Mouse (Mus musculus) layer of hippocampus, adult 9-11 months (tissue): ENCODE results near the gene Tmem256.
A peak's percentile ranks its signal among the peaks of the same experiment; 100 is the strongest.

ENCODE experiments used
- DNase-seq: peaks from one replicate; pipeline ENCODE4 v3.0.0; 2022

The Tmem256 gene

DNA sequence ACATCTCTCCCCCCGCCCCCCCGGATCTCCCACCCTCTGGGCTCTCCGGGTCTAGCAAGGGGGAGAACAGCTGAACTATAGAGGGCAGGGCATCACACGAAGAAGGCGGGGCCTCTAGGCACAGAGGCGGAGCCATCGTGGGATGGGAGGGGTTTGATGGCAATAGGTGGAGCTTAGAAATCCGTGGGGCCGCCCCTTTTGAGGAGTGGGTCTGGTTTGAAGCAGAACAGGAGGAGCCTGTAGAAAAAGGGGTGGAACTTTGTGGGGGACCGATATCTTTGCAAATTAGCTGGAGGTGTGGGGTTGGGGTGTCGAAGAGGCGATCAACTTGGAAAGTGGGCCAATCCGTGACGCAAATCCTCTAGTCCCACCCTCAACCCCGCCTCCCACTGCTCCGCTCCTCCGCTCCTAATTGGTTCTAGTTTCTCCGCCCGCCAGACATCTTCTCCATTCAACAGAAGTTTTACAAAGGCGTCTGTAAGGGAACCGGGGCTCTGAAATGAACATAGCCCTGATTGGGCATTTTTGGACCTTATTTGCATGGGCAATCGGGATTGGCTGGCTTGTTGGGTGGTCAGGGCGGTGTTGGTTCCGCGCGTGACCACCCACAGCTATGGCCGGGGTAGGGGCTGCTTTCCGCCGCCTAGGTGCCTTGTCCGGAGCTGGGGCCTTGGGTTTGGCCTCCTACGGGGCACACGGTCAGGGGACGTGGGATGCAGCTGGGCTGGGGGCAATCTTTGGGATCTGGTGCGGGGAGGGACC is at the start of gene Tmem256:
Gene Tmem256 (plus strand): TSS at position 563 of the 762 bp plus-strand sequence.
- peak; percentile 99 for DNase-seq

DNA sequence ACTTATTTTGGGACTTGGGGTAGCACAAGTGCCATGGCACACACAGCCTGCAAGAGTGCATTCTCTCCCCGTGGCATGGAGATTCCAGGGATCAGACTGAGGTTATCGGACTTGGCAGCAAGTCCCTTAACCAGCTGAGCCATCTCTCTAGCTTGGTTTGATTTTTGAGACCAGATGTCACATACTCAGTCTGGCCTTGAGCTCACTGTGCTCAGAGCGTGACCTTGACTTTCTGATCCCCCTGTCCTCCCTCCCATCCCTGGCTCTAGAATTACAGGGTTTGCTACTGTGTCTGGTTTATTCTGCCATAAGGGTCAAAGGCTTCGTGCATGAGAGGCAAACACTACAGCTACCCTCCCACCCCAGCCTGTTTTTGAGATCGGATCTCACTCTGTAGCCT is 48.9 kb upstream of the Tmem256 start:
- DNase-seq = no peak

DNA sequence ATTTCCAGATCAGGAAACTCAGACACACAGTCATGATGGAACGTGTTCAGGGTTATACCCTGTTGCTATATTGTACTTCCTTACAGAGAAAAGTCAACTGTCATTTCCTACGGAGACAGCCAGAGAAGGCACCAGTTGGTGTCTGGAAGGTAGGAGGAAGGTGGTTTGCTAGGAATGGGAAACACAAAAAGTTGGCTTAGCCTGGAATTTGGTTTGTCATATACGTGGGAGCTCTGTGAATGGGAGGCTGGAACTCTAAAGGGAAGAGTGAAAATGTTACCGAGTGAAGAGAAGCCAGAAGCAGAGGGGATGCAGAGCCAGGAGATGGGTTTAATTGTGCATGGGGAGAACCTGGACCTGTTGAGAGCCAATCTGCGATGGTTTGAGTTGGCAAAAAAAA is 46.9 kb upstream of the Tmem256 start:
- no peak for DNase-seq

DNA sequence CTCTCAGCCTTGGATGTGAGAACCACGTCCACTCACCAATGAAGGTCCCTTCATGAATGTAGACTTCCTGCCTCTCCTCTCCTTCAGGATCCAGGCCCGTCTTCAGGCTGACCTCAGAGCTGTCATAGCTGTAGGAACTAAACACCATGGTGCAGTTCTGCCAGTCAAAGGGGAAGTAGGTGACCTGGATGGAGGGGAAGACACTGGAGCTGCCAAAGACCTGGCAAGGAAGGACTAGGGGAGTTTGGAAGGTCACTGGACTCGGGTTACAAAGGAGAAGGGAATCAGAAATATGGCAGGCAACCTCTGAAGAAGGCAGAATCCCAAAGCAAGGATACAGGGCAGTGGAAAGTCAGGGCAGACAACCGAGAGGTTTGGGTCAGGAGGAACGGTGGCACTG is 44.9 kb upstream of the Tmem256 start:
- no peak for DNase-seq

DNA sequence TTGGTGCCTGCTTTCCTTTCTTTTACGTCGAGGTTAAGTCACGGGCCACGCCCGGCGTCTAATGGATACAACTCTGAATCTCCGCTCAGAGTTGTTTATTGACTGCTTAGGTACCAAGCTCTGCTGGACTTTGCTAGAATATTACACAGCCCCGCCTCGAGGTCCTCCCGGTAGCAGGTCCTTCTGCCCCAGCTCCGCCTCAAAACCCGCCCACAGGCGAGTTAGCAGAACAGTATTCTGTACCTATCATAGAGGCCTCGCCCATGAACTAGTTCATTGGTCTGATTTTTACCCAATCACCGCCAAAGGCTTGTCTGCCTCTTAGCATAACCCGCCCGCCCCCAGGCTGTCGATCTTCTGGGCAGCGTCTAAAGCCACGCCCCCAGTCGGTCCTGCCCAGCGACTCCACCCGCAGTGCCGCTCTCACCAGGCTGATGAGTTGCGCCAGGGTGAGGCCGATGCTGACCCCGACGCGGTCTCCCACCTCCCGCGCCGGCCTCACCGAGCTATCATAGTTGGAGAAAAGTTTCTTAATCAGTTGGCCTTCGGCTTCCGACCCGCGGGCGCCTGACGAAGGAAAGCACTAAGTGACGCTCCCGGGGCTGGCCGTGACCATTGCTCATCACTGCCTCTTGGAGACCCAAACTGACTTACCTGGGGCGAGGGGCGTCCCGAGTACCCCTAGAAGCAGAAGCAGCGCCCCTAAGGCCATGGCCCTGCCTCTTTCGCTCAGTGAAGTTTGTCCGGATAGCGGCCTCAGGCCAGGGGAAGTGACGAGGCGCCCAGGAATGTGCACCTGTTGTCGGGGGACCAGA is 42.9 kb upstream of the Tmem256 start, which contains the start of gene Chrnb1:
Gene Chrnb1 (minus strand): TSS at position 776 of the 815 bp plus-strand sequence.
- peak; percentile 97 for DNase-seq

DNA sequence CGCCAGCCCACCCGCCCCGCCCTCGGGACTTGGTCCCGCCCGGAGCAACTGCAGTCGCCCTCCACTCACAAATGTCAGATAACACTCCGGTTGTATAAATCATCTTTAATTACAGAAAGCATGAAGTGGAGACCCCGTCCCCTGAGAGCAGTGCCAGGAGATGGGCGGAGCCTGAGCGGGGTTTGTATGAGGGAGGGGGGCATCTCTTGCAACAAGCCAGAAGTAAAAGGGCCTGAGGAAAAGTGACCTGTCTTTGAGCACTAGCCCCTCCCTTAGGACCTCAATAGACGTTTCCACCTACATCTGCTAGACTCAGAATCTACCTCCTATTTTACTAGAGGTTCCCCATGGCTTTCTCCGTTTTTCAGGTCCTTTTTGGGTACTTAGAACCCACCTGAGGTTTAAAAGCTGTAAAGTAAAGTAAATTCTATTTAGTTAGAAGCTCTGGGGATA is 42.3 kb upstream of the Tmem256 start:
- DNase-seq = no peak

DNA sequence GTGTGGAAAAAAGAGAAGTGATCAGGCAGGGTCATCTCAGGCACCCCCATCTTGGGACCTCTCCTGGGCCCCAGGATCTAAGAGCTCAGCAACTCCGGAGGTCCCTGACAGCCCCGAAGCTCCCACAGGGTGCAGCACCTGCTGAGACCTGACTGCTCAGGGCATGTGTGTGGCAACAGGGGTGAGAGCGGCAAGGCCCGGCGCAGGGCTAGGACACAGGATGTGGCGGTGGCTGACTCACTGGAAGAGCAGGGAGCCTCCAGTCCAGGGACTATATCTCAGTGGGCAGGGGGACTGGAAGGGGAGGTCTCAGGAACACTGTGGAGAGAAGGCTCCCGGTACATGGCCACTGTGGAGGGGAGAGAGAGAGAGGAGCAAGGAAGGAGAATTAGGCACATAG is 40.4 kb upstream of the Tmem256 start:
- DNase-seq = no peak

DNA sequence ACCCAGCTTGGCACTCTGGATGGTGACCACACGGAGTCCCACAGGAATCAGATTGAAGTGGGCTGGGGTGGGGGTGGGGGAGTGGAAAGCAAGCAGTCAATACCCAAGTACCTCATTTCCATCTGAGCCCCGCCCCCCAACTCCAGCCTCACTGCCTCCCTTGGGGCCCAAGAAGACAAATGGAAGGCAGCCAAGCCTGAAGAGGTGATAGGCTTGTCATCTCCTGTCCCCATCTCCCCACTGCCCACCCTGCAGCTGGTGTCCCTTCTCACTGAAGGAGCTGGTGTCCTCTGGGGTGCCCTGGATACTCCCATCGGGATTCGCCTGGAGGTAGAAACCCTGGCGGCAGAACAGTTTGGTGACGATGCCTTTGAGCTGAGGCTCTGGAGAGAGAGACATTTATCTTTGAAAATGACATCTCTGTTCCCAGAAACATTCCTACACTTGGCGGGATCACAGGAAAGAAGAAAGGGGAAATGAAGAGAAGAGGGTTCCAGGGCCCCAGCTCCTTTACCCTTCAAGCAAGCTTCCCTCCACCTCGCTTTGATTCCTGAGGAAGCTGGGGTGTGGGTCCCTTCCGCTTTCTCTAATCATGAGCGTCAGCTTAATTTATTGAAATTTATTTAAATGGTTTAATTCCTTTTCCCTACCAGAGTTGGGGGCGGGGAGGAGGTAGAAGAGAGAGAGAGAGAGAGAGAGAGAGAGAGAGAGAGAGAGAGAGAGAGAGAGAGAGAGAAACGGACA is 38.7 kb upstream of the Tmem256 start:
- no peak for DNase-seq

DNA sequence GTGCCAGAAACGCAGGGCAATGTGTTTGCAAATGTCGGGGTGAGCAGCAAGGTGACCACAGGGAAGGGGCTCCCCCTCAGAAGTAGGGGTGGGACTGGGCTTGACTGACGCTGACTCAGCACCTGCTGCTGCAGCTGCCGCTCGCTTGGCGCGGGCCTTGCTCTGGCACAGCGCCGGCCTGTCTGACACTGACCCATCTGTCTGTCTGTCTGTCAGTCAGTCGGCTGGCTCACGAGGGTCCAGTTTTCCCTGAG is 38.2 kb upstream of the Tmem256 start:
- DNase-seq = no peak

DNA sequence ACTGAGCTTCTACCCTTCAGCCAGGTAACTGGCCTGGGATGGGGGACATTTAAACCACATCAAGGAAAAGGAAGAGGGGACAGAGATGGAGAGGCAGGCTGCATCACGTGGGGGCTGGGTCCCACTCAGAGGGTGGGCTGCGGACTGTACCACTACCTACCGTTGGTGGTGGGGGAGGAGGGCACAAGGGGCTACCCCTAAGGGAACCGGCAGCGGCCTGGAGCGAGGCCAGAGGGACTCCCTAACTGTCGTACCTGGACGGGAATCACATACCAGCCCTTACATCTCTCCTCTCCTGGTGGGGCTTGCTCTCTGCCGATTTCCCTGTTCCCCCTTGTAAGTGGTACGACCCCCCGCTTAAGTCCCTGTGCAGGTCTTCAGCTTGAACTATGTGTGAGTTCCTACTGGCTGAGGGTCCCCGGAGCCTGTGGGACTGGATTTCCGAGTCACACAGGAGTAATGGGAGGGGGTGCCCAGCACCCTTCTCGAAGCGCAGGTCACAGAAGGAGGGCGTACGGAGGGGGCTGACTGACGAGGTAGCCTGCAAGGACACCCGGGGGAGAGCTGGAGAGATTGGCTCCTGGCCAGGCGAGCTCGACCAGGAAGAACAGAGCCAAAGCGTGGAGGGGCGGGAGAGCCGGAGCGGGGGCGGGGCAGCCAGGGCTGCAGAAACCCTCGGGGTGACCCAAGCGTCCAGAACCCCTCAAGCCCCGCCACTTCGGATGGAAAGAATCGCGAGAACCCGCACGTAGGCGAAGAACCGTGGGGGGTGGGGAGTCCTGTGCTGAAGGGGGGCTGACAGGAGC is 37.7 kb upstream of the Tmem256 start:
- DNase-seq = peak; percentile 51

DNA sequence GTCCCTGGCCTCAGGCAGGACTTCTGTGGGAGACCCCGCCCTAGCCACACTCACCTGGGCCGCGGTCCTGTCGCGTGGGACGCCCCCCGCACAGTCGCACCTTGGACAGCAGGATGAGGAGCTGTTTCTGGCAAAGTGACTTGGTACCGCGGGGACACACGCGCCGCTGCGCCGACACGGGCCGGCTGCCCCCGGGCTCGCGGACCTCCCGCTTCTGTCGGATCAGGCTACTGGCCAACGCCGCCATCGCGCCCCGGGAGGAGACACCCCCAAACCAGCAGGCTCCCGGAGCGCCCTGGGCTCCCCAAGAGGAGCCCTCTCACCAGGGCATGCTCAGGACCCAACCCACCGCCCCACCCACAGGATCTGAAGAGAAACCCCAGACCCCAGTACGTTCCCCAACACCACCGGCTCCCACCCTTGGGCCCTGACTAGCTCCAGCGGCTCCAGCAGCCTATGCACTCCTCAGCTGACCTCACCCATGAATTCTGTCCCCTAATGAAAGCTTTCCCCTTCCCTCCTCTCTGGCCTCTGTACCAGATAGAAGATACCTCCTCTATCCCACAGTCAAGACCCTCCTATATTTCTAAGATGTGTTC is 36.8 kb upstream of the Tmem256 start, which contains the start of gene Fgf11:
Gene Fgf11 (minus strand): TSS at position 479 of the 599 bp plus-strand sequence.
- no peak for DNase-seq

DNA sequence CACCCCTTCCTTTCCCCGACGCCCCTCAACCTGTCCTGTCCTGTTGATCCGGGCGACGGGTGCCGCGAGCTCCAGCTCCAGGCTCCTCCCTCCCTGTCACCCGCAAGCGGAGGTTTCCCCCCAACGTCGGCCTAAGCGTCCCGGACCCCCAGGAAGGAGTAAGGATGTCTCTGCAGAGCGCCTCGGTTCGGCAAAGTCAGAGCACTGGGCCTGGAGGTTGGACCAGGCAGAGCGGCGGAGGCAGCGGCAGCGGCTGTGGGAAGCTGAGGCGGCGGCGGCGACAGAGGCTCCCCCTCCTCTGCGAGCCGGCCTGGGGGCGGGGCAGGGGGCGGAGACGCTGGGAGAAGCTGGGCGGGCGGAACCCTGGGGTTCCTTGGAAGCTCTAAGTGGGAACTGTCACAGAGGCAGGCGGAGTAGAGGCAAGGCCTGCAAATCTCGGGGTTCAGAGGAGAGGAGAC is 35.6 kb upstream of the Tmem256 start:
- peak; percentile 74 for DNase-seq

DNA sequence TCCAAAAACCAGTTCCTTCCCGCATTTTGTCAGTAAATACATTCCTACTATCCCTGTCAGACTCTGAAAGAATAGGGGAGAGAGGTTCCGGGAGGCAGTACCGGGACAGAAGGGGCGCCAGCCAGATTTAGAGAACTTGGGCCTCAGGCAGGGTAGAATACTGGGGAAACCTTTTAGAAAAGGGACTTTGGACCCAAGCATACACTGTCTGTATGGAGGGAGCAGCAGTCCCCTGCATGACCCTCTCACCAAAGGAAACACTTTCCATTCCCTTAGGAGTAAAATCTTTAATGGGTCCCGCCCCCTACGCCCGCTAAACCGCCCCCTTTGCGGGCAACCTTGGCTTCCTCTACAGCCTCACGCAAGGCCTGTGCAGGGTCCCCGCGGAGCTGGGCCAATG is 35.0 kb upstream of the Tmem256 start:
- no peak for DNase-seq

DNA sequence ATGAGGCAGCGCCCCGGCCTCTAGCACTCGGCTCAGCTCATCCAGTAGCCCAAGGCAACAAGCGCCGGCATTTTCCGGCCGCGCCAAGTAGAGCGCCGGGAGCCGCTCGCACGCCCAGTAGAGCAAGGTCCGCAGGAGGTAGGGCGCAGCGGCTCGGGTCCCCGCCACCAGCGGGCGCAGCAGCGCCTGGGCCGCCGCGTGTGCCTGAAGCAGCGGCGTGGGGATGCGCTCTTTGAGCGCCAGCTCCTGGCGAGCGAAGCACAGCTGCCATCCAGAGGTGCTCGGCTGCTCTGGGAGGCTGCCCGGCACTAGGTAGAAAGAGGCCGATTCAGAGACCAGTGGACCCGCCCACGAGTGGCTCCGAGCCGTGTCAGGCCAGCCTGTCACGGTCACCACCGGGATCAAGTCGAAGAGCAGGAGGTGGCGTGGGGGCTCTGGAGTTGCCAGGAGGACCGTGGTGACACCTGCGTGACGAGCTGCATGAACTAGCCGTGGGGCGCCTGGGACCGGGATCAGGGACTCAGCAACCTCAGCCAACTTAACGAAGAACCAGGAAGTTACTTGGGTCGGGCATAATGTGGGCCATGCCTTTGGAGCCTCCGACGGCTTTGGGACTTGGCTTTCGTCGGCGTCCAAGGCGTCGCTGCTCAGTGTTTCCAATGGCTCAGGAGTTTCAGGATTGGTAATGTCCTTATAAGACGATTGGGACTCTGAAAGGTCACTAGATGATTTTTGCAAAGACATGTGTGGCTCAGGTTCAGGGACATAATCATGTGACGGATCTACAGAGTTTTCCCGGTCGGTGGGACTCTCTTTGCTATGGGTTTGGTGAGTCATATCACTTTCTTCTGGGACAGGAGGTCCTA is 34.3 kb upstream of the Tmem256 start:
- DNase-seq = peak; percentile 67

DNA sequence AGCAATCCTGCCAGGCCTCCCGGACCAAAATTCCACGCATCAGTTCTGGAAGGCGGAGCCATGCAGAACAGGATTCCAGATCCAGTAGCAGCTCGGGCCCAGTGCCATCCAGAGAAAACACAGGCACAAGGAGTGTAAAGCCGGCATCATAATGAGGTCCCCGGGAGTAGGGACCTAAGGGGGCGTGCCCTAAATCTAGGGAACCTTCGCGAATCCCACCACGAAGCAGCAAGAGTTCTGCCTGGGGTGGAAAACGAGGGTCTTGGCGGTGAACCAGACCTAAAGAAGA is 33.7 kb upstream of the Tmem256 start:
- no peak for DNase-seq

DNA sequence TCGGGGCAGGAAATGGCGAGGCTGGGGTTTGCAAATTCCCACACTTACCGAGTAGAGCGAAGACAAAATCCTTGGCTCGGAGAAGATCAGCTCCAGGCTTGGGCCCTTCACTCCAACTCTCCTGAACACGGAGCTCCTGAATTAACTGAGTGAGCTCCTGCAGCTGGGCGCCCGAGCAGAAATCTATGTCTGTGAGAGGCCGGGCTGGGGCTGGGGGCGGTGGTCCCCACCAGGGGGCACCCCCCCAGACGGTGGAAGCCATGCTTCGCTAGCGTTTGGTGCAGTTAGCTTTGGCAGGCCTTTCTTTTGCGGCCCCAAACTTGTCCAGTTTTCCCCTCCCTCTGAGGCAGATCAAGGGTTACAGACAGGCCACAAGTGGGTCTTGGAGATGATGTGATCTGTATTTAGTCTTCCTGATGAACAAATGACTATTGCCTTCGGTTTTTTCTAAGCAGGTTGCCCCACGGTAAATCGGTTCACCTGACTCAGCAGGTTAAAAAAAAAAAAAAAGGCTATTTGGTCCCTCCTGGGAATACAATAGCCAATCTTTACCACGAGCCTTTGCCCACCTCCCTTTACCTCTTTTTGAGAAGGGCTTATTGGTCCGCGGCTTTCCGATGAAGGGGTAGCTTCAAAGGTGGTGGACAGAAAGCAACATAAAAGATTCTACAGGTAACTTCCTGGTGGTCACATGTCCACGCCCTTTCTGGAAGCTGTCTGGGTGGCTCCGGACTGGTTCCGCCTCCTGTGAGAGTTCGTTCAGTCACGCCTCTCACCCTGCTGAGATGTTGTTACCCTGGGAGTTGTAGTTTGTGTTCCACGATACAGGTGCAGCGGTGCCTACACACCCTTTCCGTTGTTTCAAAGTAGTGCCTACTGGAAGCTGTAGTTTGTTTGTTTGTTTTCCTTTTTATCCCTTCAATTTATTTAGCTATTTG is 33.1 kb upstream of the Tmem256 start, which contains the start of gene Tmem102:
Gene Tmem102 (minus strand): TSS at position 653 of the 938 bp plus-strand sequence.
- no peak for DNase-seq

DNA sequence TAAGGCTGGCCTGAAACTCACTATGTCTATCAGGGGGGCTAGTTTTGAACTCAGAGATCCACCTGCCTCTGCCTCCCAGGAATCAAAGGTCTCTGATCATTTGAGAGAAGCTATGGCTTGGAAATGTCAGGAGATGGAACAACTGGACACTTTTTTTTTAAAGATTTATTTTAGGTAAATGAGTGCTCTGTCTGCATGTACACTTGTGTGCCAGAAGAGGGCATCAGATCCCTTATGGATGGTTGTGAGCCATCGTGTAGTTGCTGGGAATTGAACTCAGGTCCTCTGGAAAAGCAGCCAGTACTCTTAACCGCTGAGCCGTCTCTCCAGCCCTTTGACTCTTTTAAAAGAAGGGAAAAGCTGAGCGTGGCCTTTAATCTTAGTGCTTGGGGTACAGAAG is 31.9 kb upstream of the Tmem256 start:
- DNase-seq = no peak

DNA sequence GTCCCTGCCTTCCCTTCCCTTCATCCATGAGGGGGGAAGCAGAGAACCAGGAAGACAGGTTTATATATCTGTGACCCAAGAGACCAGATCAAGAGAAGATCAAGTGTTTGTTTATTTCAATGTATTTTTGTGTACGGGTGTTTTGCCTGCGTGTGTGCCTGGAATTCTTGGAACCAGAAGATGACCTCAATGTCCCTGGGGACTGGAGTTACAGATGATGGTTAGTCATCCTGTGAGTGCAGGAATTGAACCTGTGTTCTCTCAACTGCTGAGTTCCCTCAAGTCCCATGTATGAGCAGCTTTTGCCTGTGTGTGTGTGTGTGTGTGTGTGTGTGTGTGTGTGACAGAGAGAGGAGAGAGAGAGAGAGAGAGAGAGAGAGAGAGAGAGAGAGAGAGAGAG is 30.7 kb upstream of the Tmem256 start:
- DNase-seq = no peak

DNA sequence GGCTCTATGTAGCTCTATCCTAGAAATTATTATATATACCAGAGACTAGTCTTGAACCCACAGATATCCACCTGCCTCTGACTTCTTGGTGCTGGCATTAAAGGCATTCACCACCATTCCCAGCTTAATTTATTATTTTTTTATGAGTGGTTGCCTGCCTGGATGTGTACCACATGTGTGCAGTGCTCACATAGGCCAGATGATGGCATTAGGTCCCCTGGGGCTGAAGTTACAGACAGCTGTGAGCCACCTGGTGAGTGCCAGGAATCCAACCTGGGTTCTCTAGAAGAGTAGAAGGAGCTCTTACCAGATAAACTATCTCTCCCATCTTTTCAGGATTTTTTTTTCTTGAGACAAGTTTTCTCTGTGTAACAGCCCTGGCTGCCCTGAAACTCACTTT is 28.0 kb upstream of the Tmem256 start:
- DNase-seq = no peak

DNA sequence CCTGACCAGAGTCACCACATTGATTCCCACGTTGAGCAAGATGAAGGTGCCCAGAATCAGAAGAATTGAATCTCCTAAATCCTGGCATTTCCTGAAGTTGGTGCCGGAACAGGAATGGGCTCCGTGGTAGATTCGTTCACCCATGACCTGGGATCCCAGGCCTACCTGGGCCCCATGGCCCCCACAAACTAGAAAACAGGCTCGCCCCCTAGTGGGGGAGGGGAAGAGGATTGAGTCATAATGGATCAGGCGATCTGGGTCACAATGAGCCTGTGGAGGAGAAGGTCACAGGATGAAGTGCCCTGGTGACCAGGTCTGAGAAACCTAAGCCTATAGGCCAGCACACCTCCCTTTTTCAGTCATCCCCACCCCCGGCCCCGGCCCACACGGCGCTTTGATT is 23.2 kb upstream of the Tmem256 start, which contains the start of gene Gm39566:
Gene Gm39566 (minus strand): TSS at position 144 of the 400 bp plus-strand sequence.
- no peak for DNase-seq
